Mouse (Mus musculus) adrenal gland, postnatal 25 days (tissue): ENCODE measurements around the gene Rmnd1. TPM values are rescaled to one million over a fixed set of nuclear protein-coding genes. Genes with fewer than 3 reads are reported as not detected.
"Not testable (repeated sequence)": the region's sequence is repeated elsewhere in the genome, so short reads cannot be mapped to it uniquely, and the experiment has no call there.

ENCODE experiments used
- DNase-seq: peaks from one replicate; pipeline ENCODE4 v3.0.0; 2021; ENCODE audit warnings: mixed read lengths
- long read RNA-seq: library from polyadenylated mRNA; stranded (forward); transcript quantifications from one replicate; pipeline ENCODE4 v2.0.0, GENCODE M21; 2021
- total RNA-seq: library from RNA; stranded (reverse); gene quantifications from 2 replicates; pipeline ENCODE4 v1.2.3, GENCODE M21; 2021

Gene Rmnd1
- 48.4 and 53.7 TPM in 2 replicates for total RNA-seq
- long read RNA-seq, transcript Rmnd1-201 (13 exons, 3,139 nt) = major isoform, 47 of 84 reads
- long read RNA-seq, partial matches to known transcripts = 10 of 84 reads
- long read RNA-seq, other reads (novel, unspliced or antisense) = 27 of 84 reads

- peak; percentile 97 for DNase-seq
These were observed at the start of gene Rmnd1, which contains the start of gene Armt1 for GRCm38 (mm10) chr10:4432123-4432931. Gene Rmnd1 (minus strand): TSS chr10:4432388. Gene Armt1 (plus strand): TSS chr10:4432467.

DNA sequence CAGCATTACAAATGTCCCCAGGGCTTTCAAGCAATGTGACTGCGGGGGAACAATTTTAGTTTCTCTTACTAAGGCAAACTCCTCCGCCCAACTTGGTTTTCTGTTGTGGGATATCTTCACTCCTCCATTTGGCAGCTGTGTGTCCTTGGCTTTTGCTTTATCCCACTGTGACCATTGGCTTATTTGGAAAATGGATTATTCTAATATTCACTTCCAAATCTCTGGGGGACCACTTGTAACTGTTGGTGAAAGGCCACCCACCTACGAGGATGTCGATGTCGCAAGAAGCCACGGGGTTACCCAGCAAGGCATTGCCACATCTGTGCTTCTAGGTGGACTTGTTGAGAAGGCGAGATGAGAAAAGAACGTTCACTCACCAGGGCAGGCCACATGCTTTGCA, 49.5 kb upstream of the Rmnd1 start:
- peak; percentile 24 for DNase-seq

GRCm38 (mm10) chr10:4480929-4481328, 48.7 kb upstream of the Rmnd1 start:
- DNase-seq = no peak

- DNase-seq = no peak
These were observed 44.4 kb upstream of the Rmnd1 start for GRCm38 (mm10) chr10:4476604-4477003.

GRCm38 (mm10) chr10:4475431-4475830, 43.2 kb upstream of the Rmnd1 start:
- no peak for DNase-seq

GRCm38 (mm10) chr10:4473591-4473993, 41.4 kb upstream of the Rmnd1 start:
- no peak for DNase-seq

DNA sequence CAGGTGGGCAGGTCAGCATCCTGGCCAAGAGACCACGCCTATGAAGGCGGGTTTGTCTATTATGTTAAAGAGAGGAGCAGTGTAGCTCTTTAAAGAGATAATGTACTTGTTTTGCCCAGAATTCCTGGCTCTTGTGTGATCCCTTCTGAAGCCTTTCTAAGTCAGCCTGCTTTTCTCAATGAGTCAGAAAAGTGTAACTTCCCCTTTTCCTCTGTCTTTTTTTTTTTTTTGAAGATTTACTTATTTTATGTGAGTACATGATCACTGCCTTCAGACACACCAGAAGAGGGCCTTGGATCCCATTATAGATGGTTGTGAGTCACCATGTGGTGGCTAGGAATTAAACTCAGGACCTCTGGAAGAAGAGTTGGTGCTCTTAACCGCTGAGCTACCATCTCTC, 37.2 kb upstream of the Rmnd1 start:
- no peak for DNase-seq

DNA sequence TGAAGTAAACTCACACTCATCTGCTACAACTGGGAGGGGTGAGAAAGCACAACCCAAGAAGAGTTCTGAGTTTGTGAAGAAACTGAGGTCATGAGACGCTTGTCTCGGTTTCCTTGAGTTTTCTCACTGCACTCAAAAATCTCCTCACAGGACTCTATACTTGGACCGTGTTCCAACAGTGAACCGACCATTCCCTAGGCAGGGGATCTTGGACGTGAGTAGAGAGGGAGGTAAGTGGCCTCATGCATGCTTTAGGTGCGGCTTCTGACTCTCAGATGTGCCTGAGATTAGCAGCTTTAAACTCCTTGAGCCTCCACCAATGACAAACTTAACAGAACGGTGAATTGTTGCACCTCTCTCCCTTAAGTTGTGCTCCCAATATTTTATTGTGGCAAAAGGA, 33.6 kb upstream of the Rmnd1 start:
- DNase-seq = no peak

DNA sequence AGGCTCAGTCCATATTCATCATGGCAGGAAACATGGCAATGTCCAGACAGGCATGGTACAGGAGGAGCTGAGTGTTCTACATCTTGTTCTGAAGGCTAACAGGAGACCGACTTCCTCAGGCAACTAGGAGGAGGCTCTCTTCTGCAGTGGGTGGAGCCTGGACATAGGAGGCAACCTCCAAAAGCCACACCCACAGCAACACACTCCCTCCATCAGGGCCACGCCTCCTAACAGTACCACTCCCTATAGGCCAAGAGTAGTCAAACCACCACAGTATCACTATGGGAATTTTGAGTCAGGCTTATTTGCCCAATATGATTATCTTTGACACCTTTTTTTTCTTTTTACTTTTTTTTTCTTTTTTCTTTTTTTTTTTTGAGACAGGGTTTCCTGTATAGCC, 28.0 kb upstream of the Rmnd1 start:
- no peak for DNase-seq

GRCm38 (mm10) chr10:4456409-4456808, 24.2 kb upstream of the Rmnd1 start:
- DNase-seq = no peak

- no peak for DNase-seq
These were observed 3.2 kb upstream of the Rmnd1 start for GRCm38 (mm10) chr10:4435416-4435815.

DNA sequence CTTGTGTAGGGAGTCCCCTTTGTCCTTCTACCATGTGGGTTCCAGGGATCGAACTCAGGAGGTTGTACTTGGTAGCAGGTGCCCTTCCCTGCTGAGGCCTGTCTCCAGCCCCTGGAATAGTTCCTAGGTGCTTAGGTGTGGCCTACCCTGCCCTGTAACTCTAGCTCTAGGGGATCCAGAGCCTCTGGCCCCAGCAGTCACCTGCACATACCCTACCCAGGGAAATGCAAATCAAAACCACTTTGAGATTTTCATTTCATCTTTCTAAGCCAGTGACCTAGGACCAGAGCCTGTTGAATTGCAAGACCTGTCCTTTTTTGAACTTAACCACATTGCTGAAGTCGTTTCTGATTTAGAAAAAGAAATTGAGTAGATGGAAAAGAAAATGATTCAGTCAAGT, 1.7 kb upstream of the Rmnd1 start:
- DNase-seq = not testable (repeated sequence)

DNA sequence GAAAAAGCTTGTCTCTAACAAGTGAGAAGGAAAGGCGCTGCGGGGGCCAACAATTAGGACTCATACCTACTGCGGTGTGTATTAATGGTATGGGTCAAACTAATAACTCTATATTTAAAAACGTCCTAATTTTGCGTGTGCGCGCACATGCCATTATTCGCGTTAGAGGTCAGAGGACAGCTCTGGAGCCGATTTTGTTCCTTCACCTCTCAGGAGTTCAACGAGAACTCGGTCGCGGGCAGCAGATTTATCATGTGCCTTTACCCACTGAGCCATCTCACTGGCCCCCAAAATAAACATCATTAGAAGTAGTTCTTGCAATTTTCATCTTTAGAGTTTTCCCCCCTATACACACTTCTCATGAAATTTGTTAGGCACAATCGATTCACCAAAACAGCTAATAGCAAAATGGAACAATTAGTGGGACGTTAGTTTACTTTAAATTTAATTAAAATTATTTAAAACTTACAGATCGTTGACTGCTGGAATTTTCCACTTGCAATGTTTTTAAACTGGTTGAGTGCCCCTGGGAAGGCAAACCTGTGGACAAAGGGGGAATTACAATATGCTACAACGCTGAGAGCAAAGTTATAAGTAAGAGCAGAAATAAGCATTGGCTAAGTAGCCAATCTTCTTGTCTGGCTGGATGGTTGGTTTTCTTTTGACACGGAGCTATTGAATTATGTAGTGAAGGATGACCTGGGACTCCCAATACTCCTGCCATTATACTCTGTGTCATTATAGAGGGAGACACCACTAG, 988 bp upstream of the Rmnd1 start:
- no peak for DNase-seq

DNA sequence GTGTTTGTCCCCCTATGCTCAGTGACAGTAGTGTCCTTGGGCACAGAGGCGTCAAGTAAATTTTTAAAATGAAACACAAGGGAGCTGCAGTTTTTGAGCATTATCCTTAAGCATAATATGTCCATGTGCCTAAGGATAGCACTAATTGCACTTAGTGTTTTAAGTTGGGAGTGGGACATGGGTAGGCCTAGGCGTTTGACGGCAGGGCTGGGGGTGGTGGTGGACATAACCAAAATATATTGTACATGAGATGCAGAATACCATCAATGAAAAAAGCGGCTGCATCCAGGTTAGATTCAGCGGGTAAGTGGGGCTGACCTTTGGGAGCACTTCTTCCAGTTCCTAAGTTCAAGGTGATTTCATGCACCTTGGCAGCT, 454 bp downstream of the Rmnd1 start:
- DNase-seq = no peak

DNA sequence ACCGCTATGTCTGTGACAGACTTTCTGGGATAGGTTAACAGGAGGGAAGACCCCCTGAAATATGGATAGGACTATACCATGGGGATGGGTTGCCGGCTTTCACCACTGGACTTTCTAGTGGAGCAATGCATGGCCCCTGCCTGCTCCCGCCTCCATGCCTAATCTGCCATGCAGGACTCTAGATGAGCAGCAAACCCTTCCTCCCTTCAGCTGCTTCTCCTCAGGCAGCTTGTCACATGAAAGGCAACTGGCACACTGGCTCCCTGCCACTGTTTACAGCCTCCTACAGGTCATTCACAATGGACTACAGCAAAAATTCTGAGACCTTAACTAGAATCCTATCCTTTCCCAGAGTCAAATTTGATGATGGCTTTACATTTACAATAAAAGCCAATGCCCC, 1.4 kb downstream of the Rmnd1 start:
- peak; percentile 8 for DNase-seq

- no peak for DNase-seq
These were observed 1.8 kb downstream of the Rmnd1 start for GRCm38 (mm10) chr10:4430399-4430798.

GRCm38 (mm10) chr10:4425245-4425644, 6.9 kb downstream of the Rmnd1 start:
- DNase-seq = peak; percentile 8

DNA sequence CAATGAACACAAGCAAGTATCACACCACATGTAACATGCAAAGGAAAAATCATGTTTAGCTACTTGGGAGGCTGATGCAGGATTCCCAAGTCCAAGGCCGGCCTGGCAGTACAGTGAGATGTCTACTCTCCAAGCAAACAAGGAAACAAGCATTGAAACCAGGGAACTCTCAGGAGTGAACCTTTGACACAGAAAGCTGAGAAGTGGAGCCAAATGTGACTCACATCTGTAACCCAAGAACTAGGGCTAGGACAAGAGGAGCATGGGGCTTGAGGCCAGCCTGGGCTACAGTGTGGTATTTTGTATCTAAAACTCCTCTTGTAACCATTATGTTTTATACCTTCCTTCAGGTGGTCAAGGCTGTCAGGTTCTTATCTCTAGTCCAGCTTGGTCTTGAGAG, 25.0 kb downstream of the Rmnd1 start:
- no peak for DNase-seq

DNA sequence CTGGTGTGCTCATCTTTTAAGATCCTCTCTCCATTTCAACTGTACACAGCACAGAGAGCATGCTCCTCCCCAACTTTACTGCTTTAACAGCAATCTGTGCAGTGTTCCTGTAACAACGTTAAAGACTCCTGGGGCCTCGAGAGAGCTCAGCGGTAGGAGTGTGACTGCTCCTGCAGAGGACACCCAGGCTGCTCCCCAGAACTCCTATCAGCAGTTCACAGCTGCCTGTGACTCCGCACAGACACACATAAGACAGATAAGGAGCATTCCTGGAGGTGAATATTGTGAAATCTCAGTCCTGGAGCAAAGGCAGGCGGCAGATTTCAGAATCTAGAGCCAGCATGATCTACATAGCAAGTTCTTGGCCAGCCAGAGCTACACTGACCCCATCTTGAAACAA, 26.7 kb downstream of the Rmnd1 start:
- no peak for DNase-seq

GRCm38 (mm10) chr10:4404895-4405491, 27.2 kb downstream of the Rmnd1 start:
- no peak for DNase-seq

DNA sequence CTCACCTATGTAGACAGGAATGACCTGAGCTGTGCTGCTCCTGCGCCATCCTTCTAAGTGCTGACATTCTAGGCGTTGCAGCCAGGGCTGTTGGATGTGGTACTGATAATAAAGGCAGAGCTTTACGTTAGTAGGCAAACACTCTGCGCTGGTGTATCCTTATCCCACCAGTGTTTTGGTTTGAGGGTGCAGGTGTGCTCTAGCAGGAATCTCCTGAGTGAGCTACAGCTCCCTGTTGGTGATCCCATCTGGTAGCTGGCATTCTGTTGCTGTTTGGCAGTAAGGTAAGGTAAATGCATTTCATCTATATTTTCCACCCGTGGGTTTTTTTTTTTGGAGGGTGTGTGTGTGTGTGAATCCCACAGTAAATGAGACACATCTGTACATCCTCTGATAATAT, 34.1 kb downstream of the Rmnd1 start:
- DNase-seq = no peak

- DNase-seq = no peak
These were observed 36.9 kb downstream of the Rmnd1 start for GRCm38 (mm10) chr10:4395321-4395720.

- no peak for DNase-seq
These were observed 40.3 kb downstream of the Rmnd1 start for GRCm38 (mm10) chr10:4391851-4392250.
